Mouse (Mus musculus): Measurements from ENCODE around the gene Camta1. TPM values are rescaled to one million over a fixed set of nuclear protein-coding genes. Genes with fewer than 3 reads are reported as not detected.

Gene Camta1
- total RNA-seq, 2 experiments from 2014 or later = 193 to 222 TPM

DNA sequence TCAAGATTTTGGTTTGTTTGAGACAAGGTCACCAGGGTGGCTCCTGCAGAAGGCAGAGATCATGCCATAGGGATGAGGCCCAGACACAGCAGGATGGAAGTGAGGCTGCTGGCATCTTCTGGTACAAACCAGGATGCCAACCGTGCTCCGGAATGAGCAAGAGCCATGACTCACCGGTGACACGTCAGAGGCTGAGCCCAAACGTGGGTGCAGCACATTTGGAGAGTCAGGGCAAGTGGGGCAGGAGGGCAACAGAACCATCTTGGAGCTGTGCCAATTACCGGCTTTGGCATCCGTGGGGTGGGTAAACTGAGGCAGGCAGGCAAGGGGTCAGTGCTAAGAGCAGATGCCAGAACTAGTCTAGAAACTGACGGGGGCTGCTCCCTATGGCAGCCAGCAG lies 888.4 kb downstream of the Camta1 start:
- no peak for DNase-seq (ENCODE audit: low spot score in 2 of 2)
- intact Hi-C loops (cut with DNase I) = no loop called here

DNA sequence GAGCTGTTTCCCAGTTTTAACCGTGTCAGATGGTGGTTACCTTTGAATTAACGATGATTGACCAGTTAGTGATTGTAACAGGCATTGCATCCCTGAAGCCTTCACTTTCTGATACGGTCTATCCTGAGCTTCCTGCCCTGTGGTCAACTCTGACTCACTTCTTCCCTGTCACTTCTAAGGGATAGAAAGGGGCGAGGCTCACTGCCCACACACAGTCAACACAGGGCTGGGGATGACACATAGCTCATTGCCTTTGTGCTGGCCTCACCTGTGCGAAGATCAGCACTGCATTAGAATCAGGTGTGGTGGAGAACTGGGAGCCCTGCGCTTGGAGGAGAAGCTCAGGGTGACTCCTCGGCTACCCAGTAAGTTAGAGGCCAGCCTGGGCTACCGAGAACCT lies 892.7 kb downstream of the Camta1 start:
- no peak for DNase-seq (ENCODE audit: low spot score in 2 of 2)
- intact Hi-C loops (cut with DNase I) = loop anchor here (5.0 kb wide), 1 partner anchor 62 kb away; no protein-coding TSS in a partner anchor

DNA sequence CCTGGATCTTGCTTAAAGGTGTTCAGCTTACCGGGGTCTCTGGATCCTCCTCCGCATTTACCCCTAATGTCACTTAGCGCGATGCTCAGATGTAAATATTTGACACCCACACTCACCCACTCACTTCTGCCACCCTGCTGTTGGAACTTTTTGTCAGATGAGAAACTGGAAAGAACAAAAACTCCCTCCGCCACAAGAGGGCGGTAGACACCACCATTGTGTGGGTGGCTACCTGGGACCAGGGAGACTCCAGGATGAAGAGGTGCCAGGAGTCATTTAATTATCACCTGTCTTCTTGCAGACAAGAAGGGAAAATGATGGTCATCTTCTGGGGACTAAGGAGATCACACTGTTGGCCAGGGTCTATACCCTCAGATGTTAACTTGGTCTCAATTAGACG lies 895.1 kb downstream of the Camta1 start:
- DNase-seq (ENCODE audit: low spot score in 2 of 2) = peak; percentile 42 to 57
- intact Hi-C loops (cut with DNase I) = loop anchor here (5.0 kb wide), 1 partner anchor 59 kb away; no protein-coding TSS in a partner anchor

DNA sequence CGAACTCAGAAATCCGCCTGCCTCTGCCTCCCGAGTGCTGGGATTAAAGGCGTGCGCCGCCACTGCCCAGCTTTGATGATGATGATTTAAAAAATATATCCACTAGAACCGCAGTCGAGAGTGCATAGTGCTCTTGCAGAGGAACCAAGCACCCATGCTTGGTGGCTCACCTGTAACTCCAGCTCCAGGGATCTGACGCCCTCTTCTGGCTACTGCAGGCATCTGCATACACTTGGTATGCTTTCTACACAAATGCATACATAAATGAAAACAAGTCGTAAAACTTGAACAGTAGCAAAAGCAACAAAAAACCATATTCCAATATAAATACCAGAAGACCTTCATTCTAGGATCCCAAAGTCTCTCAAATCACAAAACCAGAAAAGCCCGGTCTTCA lies 896.1 kb downstream of the Camta1 start:
- intact Hi-C loops (cut with DNase I) = loop anchor here (2.0 to 5.0 kb wide), 2 partner anchors 58 to 311 kb away; no protein-coding TSS in a partner anchor
- no peak for DNase-seq (ENCODE audit: low spot score in 2 of 2)

DNA sequence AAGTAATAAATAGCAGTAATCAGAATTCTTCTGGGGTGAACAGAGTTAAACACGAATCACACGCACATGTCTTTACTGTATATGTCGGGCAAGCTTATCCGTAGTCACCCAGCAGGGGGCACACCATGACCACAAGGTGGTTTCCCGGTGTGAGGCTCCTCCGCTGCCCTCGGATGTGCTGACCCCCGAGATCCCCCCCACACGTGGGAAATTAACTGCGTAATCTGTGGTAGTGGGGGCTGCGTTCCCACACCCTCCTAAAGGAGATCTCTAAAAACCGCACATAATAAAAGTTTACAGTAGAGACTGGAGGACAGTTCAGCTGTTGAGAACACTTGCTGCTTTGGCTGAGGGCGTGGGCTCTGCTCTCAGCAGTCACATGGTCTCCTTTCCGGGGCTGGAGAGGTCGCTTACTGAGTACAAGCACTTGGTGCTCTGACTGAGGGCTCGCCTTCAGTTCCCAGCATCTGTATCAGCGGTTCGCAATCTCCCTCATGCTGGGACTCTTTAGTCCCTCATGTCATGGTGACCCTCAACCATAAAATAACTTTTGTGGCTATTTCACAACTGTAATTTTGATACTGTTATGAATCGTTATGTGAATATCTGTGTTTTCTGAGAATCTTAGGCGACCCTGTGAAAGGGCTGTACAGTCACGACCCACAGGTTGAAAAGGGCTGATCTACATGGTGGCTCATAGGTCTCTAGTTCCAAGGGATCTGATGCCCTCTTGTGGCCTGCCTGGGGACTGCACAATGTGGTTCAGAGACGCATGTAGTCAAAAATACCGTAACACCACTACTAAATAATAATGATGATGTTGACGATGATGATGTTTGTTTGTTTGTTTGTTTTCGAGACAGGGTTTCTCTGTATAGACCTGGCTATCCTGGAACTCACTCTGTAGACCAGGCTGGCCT lies 896.8 kb downstream of the Camta1 start:
- intact Hi-C loops (cut with DNase I) = loop anchor here (2.0 to 5.0 kb wide), 3 partner anchors 48 to 310 kb away; no protein-coding TSS in a partner anchor
- peak; percentile 83 to 88 for DNase-seq (ENCODE audit: low spot score in 2 of 2)

DNA sequence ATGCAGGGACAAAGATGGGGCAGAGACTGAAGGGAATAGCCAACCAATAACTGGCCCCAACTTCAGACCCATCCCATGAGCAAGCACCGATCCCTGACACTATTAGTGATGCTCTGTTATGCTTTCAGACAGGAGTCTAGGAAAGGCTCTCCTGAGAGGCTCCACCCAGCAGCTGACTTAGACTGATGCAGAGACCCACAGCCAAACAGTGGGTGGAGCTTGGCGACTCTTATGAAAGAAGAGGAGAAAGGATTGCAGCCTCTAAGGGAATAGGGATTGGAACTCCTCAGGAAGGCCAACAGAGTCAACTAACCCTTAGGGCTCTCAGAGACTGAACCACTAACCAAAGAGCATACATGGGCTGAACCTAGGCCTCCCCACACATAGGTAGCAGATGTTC lies 898.0 kb downstream of the Camta1 start:
- no peak for DNase-seq (ENCODE audit: low spot score in 2 of 2)
- intact Hi-C loops (cut with DNase I) = loop anchor here (2.0 to 5.0 kb wide), 2 partner anchors 46 to 309 kb away; no protein-coding TSS in a partner anchor

DNA sequence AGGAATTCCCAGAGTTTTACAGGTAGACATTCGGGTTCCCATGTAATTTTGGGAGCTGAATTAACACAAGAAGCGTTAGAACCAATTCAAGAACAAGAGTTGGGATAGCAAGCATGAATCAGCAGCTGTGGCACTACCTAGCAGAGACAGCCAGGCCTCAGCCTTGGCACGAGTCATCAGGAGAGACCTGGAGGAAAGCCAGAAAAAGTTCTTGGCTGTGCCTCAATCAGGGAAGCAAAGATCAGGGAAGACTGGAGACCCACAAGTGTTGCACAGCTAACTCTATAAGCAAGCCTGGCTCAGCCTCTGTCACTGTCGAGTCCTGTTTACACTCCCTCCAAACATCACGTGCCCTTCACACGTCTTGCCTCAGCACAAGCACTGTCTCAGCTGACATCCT lies 899.4 kb downstream of the Camta1 start:
- intact Hi-C loops (cut with DNase I) = loop anchor here (5.0 kb wide), 1 partner anchor 45 kb away; no protein-coding TSS in a partner anchor
- peak in 1 of 2 experiments; percentile 28 for DNase-seq (ENCODE audit: low spot score in 2 of 2)

DNA sequence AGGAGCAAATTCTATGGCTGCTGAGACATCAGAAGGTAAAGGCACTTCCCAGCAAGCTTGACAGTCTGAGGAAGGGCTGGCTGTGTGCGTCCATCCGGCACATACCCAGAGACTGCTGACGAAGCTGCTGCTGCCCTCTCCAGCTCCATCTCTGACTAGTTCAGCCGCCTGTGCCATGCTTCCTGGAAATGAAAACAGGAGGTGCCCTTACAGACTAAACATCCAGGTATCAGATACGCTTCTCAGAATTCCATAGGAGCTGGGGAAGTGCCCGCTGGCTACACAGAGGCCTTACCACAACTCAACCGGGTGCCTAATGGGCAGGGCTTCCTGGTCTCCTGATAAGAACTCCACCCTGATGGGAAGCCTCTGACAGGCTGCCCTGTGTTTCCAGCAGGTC lies 903.1 kb downstream of the Camta1 start:
- no peak for DNase-seq (ENCODE audit: low spot score in 2 of 2)
- intact Hi-C loops (cut with DNase I) = no loop called here

DNA sequence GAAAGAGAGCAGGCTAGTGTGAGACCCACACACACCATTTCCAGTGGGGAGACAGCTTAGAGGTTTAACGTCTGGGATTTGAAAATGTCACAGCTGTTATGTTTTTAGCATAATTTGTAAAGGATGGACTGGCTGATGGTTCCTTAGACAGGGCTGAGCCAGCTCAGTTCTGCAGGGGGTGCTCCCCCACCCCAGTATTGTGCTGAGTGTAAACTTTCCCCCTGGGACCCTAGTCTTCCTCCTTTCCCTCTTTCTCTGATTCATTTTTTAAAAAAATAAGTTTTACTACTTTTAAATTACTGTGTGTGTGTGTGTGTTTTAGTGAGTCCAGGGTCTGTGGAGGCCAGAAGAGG lies 904.6 kb downstream of the Camta1 start:
- DNase-seq (ENCODE audit: low spot score in 2 of 2) = no peak
- intact Hi-C loops (cut with DNase I) = no loop called here

DNA sequence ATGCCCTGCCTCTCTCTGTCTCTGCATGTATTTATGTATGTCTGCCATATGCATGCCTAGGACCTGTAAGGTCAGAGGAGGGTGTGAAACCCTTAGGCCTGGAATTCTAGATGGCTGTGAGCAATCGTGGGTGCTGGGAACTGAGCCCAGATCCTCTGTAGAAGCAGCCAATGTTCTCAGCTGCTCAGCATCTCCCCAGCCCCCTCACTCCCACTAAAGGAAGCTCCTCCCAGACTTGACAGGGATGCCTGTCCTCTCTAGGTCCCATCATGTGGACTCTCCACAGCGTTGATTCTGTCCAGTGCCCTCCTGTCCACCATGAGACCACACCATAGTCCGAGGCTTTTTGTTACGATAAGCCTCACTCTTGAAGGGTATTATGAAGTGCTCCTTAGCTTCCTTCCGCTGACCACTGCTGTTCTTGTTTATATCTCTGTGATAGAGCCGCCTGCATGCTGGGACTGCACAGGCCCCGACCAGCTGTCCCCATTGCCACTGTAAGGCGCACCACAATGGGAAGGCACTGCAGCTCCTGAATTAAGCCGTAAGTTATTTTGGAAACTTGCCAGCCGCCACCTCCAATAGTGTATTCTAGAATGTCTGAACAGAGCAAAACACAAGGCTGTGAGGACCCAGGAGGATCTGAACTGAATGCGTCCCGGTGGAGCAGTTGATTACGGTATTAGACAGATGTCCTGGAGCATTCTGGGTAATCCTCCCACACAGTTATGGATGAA lies 905.1 kb downstream of the Camta1 start:
- intact Hi-C loops (cut with DNase I) = no loop called here
- peak; percentile 38 to 53 for DNase-seq (ENCODE audit: low spot score in 2 of 2)

DNA sequence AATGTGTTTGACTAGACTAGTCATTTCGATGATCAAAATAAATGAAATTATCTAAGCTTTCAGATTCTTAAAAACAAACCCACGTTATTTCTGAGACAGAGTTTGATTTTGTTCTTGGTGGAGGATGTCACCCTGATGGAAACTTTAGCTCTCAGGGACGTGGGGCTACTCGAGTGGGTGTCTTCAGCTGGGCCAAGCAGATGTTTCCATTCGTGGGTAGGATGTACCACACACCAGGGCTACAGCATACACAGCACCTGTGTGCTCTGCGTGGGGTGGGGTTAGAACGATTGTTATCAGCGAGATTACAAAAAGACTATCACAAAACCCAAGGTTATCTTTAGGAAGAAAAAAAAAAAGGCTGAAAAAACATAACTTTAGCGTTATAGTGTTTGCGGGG lies 910.7 kb downstream of the Camta1 start:
- intact Hi-C loops (cut with DNase I) = no loop called here
- DNase-seq (ENCODE audit: low spot score in 2 of 2) = no peak

DNA sequence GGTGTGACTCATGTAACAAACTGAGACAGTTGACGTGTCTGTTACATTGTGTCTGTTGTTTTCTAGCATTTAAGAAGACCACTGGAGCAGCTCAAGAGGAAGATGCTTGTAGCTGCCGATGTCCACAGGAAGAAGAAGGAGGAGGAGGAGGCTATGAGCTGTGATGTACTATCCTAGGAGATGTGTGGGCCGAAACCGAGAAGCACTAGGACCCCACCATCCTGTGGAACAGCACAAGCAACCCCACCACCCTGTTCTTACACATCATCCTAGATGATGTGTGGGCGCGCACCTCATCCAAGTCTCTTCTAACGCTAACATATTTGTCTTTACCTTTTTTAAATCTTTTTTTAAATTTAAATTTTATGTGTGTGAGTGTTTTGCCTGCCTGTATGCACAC lies 917.0 kb downstream of the Camta1 start:
- intact Hi-C loops (cut with DNase I) = no loop called here
- peak in 1 of 2 experiments; percentile 58 for DNase-seq (ENCODE audit: low spot score in 2 of 2)

DNA sequence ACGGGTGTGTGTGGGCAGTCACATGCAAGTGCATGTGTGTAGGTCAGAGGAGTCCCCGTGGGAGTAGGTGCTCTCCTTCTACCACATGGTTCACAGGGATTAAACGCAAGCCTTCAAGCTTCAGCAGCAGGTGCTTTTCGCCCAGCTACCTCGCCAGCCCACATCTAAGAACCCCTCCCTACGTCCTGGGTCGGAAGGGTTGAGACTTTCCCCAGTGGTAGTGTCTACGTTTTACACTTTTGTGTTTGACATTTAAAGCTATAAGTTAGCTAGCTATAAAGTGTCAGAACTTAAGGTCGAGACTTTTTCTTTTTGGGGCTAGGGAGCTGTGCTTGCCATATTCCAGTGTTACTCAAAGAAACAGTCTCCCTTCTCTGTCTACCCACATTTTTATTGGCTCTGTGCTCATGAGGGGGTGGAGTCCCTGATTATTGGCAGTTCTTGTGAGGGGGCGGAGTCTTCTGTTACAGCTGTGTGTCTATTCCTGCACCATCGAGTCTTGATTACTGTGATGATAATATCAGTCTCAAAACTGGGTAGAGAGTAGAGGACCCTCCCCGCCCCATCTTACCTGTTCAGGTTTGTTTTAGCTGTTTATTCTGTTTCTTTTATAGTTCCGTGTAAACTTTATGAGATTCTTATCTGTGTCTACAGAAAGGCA lies 921.6 kb downstream of the Camta1 start:
- no peak for DNase-seq (ENCODE audit: low spot score in 2 of 2)
- intact Hi-C loops (cut with DNase I) = no loop called here

DNA sequence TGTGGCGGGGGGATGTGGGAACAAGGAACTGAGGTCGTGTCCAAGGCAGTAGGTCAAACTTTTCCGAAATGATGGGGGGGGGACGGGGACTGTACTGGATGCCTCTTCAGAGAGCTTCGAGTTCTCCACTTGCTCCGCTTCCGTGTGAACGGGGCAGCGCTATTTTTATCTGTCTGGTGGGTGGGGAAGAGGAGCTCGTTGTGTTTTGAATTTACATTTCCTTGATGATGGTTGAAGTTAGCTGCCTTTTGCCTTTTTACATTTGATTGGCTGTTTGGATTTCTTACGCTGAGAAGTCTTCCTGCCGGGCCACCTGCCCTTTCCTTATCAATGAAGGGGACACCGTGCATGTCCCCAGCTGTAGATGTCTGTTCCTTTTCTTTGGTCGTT lies 923.6 kb downstream of the Camta1 start:
- peak in 1 of 2 experiments; percentile 47 for DNase-seq (ENCODE audit: low spot score in 2 of 2)
- intact Hi-C loops (cut with DNase I) = no loop called here

DNA sequence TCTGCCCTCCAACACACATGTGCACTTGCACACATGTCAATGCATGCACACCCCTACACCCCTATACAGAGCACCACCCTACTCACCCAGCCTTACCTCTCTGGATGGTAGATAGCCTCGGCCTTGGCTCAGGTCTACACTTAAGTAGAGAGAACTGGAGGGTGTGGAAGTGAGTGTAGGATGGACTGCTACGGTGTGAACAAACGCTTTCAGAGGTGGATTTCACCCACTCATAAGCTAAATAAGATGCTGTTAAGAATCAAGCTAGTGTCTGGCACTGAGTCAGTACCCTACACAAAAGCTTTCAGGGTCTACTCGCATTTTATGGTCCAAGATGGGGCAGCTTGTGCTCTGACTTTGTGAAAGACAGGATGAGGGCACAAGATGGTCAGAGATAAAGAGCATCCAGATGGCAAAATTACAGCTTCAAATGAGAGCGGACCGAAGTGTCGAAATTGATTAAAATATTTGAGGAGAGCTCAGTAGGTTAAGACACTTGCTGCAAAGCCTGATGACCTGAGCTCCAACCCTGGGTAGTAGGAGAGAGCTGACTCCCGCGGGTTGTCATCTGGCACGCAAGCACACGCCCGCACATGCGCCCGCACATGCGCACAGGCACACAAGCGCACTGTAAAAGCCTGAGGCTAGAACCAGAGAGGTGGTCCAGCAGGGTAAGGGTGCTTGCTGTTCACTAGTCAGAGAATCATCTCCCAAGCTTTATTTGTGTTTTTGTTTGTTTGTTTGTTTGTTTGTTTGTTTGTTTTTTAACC lies 924.2 kb downstream of the Camta1 start:
- intact Hi-C loops (cut with DNase I) = no loop called here

DNA sequence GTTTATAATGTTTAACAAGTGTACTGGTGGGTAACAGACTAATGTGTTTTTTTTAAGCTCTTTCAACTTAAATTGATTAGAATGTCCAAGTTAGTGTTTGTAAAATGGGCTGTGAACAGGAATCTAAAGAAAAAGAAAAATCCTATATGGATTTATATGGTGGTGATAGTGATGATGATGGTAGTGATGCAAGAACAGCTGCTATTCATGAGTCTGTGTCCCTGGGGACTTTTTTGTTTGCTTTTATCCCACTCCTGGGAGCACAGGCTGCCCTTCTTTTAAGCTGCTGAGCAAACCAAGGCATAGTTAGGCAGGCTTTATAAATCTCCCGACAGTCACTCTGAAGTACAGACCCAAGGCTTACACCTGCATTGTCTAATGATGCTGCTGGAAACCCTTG lies 928.2 kb downstream of the Camta1 start:
- intact Hi-C loops (cut with DNase I) = no loop called here
- DNase-seq (ENCODE audit: low spot score in 2 of 2) = no peak

More for the DNA sequence above, 924.2 kb downstream of the Camta1 start:
- DNase-seq (ENCODE audit: low spot score in 2 of 2) = peak; percentile 48 to 67

DNA sequence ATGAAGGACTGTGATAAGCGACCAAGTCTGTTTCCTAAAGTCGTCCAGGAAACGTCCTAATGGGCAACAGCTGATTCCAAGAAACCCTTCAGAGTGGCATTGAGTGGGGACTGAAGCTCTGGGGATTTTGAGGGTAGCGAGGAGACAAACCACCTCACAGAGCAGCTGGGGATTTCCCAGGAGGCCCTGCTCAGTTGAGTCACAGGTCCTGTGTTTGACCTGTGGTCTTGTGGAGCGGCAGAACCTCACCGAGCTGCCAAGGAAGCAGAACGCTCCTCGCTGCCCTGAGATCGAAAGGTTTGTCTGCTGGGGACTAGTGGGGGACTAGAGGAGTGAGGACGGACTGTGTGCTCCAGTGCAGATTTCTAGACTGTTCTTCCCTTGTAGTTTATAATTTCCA lies 933.9 kb downstream of the Camta1 start:
- intact Hi-C loops (cut with DNase I) = no loop called here

DNA sequence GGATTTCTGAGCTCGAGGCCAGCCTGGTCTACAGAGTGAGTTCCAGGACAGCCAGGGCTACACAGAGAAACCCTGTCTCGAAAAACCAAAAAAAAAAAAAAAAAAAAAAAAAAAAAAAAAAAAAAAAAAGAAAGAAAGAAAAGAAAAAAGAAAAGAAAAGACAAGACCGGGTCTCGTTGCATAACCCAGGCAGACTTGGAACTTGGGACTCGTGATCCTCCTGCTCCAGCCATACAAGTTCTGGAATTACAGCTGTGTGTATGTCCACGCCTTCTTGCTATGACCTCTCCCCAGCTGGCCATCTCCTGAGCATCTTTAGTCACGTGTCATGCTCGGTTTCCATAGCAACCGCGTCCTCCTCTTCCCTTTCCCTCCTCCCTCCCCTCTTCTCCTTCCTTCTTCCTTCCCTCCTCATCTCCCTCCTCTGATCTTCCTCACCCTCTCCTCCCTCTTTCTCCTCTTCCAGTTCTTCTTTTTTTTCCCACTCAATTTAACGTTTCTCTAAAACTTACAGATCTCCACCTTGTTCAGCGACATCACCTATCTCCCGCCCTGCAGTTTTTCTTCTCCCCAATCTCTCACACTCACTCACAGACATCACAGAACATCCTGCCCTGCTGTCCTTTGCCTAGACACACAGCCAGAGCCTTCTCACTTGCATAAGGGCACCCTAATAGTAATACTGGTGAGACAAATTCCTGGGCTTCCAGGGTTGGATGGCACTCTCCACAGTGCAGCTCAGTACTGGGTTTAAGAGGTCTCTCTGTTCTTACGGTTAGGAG lies 934.6 kb downstream of the Camta1 start:
- intact Hi-C loops (cut with DNase I) = no loop called here
- DNase-seq (ENCODE audit: low spot score in 2 of 2) = no peak

More for the DNA sequence above, 933.9 kb downstream of the Camta1 start:
- no peak for DNase-seq (ENCODE audit: low spot score in 2 of 2)
